Mouse (Mus musculus) hindbrain, embryonic 15.5 days (tissue): ENCODE measurements around the gene Rad54l2. TPM values are rescaled to one million over a fixed set of nuclear protein-coding genes. Genes with fewer than 3 reads are reported as not detected.

Experiments used
- ATAC-seq: fragments of 200-750 bp; cut with Nextera tagmentation; 2 replicates; pipeline ENCODE4 v1.8.0; 2017; ENCODE audit warnings: low read depth, moderate number of reproducible peaks, moderate TSS enrichment; ENCODE audit not compliant: low FRiP score
- H3K27ac ChIP-seq: fragments of 300-500 bp; sonication (generic); replicated peaks from 2 replicates; pipeline ENCODE4 v1.5.1; 2015; ENCODE audit warnings: mild to moderate bottlenecking, inconsistent platforms
- H3K27me3 ChIP-seq: fragments of 300-500 bp; sonication (generic); 2 replicates; pipeline ENCODE4 v1.6.1; 2015; ENCODE audit warnings: control low read depth, inconsistent platforms
- H3K36me3 ChIP-seq: fragments of 300-500 bp; sonication (generic); 2 replicates; pipeline ENCODE4 v1.6.1; 2015; ENCODE audit warnings: control low read depth, inconsistent platforms
- H3K4me1 ChIP-seq: fragments of 300-500 bp; sonication (generic); replicated peaks from 2 replicates; pipeline ENCODE4 v1.6.1; 2015; ENCODE audit warnings: control low read depth, inconsistent platforms
- H3K4me2 ChIP-seq: fragments of 300-500 bp; sonication (generic); 2 replicates; pipeline ENCODE4 v1.6.1; 2015; ENCODE audit warnings: moderate library complexity, mild to moderate bottlenecking, inconsistent platforms
- H3K4me3 ChIP-seq: fragments of 300-500 bp; sonication (generic); 2 replicates; pipeline ENCODE4 v1.5.1; 2015; ENCODE audit warnings: mild to moderate bottlenecking, inconsistent platforms
- H3K9ac ChIP-seq: fragments of 300-500 bp; sonication (generic); 2 replicates; pipeline ENCODE4 v1.6.1; 2015; ENCODE audit warnings: inconsistent platforms
- H3K9me3 ChIP-seq: fragments of 300-500 bp; sonication (generic); 2 replicates; pipeline ENCODE4 v1.6.1; 2016; ENCODE audit warnings: control low read depth, inconsistent platforms
- WGBS: fragments of 180-500 bp; shearing (Covaris S2); methylation state at CpG from one replicate; pipeline ENCODE4 v1.1.7; 2015; 5-methylcytosine and 5-hydroxymethylcytosine counted together
- polyA plus RNA-seq: library from polyadenylated mRNA; unstranded; fragments of >200 nt; fragmentation: Nextera tagmentation; extraction: Ambion mirVana; gene quantifications from 2 replicates; pipeline ENCODE4 v1.2.1, GENCODE M21; 2015

Rad54l2 gene
- polyA plus RNA-seq, 1 experiment from 2014 or later: 6.1 TPM

DNA sequence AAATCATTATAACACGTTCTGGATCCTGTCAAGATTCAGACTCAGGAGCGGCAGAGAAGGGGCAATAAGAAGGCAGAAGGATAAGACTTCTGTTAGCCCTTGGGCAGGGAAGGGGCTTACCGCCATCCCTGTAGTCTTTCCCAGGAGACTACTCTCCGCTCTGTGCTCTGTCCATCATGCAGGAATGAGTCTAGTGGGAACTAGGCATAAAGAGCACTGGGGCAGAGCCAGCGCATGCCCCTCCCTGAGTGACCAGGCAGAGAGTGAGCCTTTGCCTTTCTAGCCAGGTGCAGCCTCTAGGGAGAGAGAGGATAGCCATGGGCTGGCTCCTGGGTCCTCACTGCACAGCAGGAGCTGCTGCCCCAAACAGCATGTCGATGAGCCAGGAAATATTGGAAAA lies 124.1 kb downstream of the Rad54l2 start:
- Histone ChIP-seq H3K4me3 (no peak overlapping the region), H3K9me3 (no peaks in the 10 kb centered on the region), H3K36me3 (peaks cover 17% of the 10 kb centered on the region; the same call in 1 of the 2 replicates), H3K27me3 (no peaks in the 10 kb centered on the region), H3K4me1 (peaks cover 26% of the 10 kb centered on the region), H3K9ac (no peak overlapping the region), H3K4me2 (peak overlapping the region; percentile 20; the same call in 1 of the 2 replicates), H3K27ac (peak overlapping the region; percentile 83)
- 47% methylated on average over 6 of the region's 6 CpGs for WGBS
- ATAC-seq: peak; percentile 24; the same call in 1 of the 2 replicates

GRCm38 (mm10) chr9:106664433-106664832 lies 124.6 kb downstream of the Rad54l2 start:
- Histone ChIP-seq H3K27ac (peak overlapping the region; percentile 83), H3K36me3 (peaks cover 21% of the 10 kb centered on the region; the same call in 1 of the 2 replicates), H3K9me3 (no peaks in the 10 kb centered on the region), H3K9ac (no peak overlapping the region), H3K27me3 (no peaks in the 10 kb centered on the region), H3K4me2 (peak overlapping the region; percentile 20; the same call in 1 of the 2 replicates), H3K4me1 (peaks cover 26% of the 10 kb centered on the region), H3K4me3 (no peak overlapping the region)
- peak; percentile 91 for ATAC-seq
- WGBS: 22% methylated on average over 4 of the region's 4 CpGs

DNA sequence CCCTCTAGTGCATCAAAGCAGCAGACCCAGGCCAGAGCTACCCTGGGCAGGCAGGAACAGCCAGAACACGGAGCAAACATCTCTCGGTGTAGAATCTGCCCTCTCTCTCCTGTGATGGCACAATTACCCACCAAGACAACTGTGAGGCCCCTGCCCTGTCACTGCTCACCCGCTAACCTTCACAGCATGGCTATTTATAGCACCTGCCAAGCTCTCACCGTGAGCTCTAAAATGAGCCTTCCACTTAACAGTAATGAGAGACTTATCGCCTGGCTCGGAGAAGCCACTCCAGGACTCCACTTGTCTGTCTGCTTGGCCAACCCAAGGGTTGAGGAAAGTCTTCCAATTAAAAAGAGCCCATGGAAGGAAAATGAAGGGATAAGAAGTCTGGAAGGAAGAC lies 125.8 kb downstream of the Rad54l2 start:
- no peak overlapping the region for H3K4me3 ChIP-seq
- H3K9ac ChIP-seq: no peak overlapping the region
- no peak overlapping the region for H3K4me2 ChIP-seq
- no peaks in the 10 kb centered on the region for H3K9me3 ChIP-seq
- WGBS: 78% methylated on average over 6 of the region's 6 CpGs
- H3K36me3 ChIP-seq: peaks cover 30% of the 10 kb centered on the region
- no peak for ATAC-seq
- H3K27me3 ChIP-seq: no peaks in the 10 kb centered on the region
- H3K4me1 ChIP-seq: peaks cover 26% of the 10 kb centered on the region
- H3K27ac ChIP-seq: no peak overlapping the region

GRCm38 (mm10) chr9:106659935-106660334 lies 129.1 kb downstream of the Rad54l2 start:
- no peak overlapping the region for H3K4me2 ChIP-seq
- H3K9me3 ChIP-seq: no peaks in the 10 kb centered on the region
- H3K9ac ChIP-seq: no peak overlapping the region
- H3K36me3 ChIP-seq: peaks cover 29% of the 10 kb centered on the region
- ATAC-seq: no peak
- peaks cover 34% of the 10 kb centered on the region for H3K4me1 ChIP-seq
- H3K27me3 ChIP-seq: peaks cover 2% of the 10 kb centered on the region; the same call in 1 of the 2 replicates
- H3K4me3 ChIP-seq: no peak overlapping the region
- H3K27ac ChIP-seq: no peak overlapping the region
- 75% methylated on average over 1 of the region's 1 CpGs for WGBS

DNA sequence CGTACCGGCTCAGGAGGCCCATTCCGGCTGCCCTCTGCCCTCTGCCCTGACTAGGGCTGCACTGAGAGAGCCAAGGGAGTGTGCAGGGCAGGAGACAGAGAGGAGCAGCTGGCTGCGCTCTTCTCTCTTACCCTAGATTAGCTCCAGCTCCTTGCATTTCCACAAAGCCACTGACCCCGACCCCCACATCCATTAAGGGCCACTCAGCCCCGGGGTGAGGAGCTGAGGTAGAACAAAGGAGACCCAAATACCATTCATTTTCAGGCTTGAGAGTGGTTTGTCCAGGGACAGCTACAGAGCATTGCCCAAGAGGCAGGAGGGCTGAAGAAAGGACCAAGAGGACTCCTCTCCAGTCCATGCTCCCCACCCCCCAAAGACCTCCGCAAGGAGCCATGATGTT lies 129.6 kb downstream of the Rad54l2 start:
- Histone ChIP-seq H3K4me3 (no peak overlapping the region), H3K4me2 (no peak overlapping the region), H3K9me3 (no peaks in the 10 kb centered on the region), H3K9ac (no peak overlapping the region), H3K4me1 (peaks cover 31% of the 10 kb centered on the region), H3K27me3 (peaks cover 5% of the 10 kb centered on the region; the same call in 1 of the 2 replicates), H3K27ac (no peak overlapping the region), H3K36me3 (peaks cover 29% of the 10 kb centered on the region)
- 25% methylated on average over 7 of the region's 7 CpGs for WGBS
- no peak for ATAC-seq

GRCm38 (mm10) chr9:106657592-106657991 lies 131.4 kb downstream of the Rad54l2 start:
- Histone ChIP-seq H3K27me3 (peaks cover 5% of the 10 kb centered on the region; the same call in 1 of the 2 replicates), H3K4me1 (peaks cover 27% of the 10 kb centered on the region), H3K9ac (no peak overlapping the region), H3K36me3 (peaks cover 29% of the 10 kb centered on the region), H3K27ac (no peak overlapping the region), H3K4me3 (no peak overlapping the region), H3K9me3 (no peaks in the 10 kb centered on the region), H3K4me2 (no peak overlapping the region)
- no peak for ATAC-seq
- WGBS: 30% methylated on average over 5 of the region's 5 CpGs

DNA sequence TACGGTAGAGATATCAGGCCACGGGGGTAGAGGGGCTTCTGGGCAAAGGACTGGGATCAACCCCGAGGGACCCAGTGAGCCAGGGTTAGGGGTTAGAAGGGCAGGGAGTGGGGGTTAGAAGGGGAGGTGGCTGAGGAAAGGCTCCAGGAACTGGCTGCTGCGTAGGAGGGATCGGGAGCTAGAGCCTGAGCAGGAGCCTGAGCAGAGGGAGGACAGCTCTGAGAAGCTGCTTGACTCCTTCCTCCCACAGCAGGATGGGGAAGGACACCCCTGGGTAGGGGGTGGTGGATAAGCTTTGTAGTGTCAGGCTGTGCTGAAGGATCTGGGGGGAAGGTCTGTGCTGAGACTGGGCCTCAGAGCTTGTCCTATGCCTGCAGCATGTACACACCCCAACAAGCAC lies 132.2 kb downstream of the Rad54l2 start:
- 0 out of 2 replicates have a peak, but pooled peaks have one; percentile 15 for ATAC-seq
- H3K27ac ChIP-seq: no peak overlapping the region
- H3K36me3 ChIP-seq: peaks cover 26% of the 10 kb centered on the region
- peak overlapping the region; percentile 85; the same call in 1 of the 2 replicates for H3K4me2 ChIP-seq
- WGBS: 35% methylated on average over 5 of the region's 5 CpGs
- no peaks in the 10 kb centered on the region for H3K9me3 ChIP-seq
- H3K9ac ChIP-seq: no peak overlapping the region
- H3K4me1 ChIP-seq: peaks cover 27% of the 10 kb centered on the region
- H3K27me3 ChIP-seq: peaks cover 5% of the 10 kb centered on the region; the same call in 1 of the 2 replicates
- no peak overlapping the region for H3K4me3 ChIP-seq

DNA sequence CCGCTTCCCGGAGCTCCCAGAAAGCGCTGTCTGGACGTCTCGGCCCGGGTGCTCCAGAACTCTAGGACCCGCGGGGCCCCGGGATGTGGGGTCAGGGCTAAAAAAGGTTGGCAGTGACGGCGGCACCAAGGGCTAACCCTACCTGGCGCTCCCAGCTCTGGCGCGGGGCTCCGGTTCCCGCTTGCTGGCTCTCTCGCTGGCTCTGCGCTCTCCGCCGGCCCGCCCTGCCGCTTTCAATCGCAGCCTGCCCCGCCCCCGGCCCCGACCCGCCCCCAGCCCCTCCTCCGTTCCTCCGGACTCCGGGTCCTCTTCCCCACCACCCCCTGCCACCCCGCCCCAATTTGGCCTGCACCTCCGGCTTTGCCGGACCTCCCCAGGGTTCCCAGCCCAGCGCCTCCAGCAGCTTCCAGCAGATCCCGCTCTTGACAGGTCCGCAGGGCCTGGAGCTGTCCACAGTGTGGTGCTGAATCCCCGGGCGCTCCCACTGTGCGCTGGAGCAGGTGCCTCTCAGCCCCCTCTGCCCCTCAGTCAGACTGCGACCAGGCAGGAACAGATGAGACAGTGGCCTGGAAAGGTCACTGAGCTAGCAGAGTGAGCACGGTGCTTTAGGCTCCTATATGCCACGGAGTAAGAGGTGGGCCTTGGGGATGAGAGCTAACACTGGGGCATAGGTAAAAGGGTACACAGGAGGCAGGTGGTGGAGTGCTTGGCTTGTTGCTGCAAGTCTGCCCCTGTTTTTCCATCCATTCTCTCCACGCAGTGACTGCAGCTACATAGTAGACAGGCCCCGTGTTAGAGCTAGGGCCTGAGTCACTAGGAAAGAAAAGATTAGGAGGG lies 132.9 kb downstream of the Rad54l2 start, which contains the start of gene Grm2:
Gene Grm2 (minus strand): TSS at position 199 of the 837 bp plus-strand sequence.
- Histone ChIP-seq H3K4me3 (peak within 1 kb of the TSS; percentile 52), H3K4me2 (peak within 1 kb of the TSS; percentile 85), H3K4me1 (peaks cover 27% of the 10 kb centered on the region), H3K36me3 (peaks cover 21% of the 10 kb centered on the region), H3K9me3 (no peaks in the 10 kb centered on the region), H3K27ac (no peak within 1 kb of the TSS), H3K9ac (peak within 1 kb of the TSS; percentile 51), H3K27me3 (peaks cover 5% of the 10 kb centered on the region; the same call in 1 of the 2 replicates)
- ATAC-seq: peak; percentile 60
- WGBS: 2% methylated on average over 32 of the region's 44 CpGs

DNA sequence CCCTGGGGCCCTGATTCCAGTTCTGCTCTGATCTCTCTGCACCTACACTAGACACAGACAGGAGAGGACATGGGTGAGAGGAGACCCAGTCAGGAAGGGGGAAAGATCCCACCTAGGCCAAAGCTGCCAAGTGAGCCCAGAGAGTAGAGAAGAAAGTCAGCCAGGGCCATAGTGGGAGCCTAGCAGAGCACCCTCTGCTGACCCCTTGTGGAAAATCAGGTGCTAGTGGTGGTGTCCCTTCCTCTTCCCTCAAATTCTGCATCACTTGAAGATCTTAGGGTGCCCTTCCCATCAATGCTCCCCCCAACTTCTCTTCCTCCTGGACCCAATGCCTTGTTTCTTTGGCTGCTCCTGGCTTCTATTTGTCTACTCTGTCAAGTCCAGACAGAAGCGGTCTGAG lies 136.3 kb downstream of the Rad54l2 start:
- no peaks in the 10 kb centered on the region for H3K36me3 ChIP-seq
- peaks cover 27% of the 10 kb centered on the region for H3K4me1 ChIP-seq
- H3K4me3 ChIP-seq: no peak overlapping the region
- H3K27ac ChIP-seq: no peak overlapping the region
- 70% methylated on average over 1 of the region's 1 CpGs for WGBS
- ATAC-seq: no peak
- H3K27me3 ChIP-seq: peaks cover 5% of the 10 kb centered on the region; the same call in 1 of the 2 replicates
- H3K9ac ChIP-seq: no peak overlapping the region
- no peak overlapping the region for H3K4me2 ChIP-seq
- H3K9me3 ChIP-seq: no peaks in the 10 kb centered on the region

GRCm38 (mm10) chr9:106647226-106647625 lies 141.8 kb downstream of the Rad54l2 start:
- Histone ChIP-seq H3K4me1 (no peaks in the 10 kb centered on the region), H3K9ac (no peak overlapping the region), H3K4me3 (no peak overlapping the region), H3K27me3 (no peaks in the 10 kb centered on the region), H3K27ac (no peak overlapping the region), H3K9me3 (no peaks in the 10 kb centered on the region), H3K4me2 (no peak overlapping the region), H3K36me3 (no peaks in the 10 kb centered on the region)
- ATAC-seq: no peak
- WGBS: 76% methylated on average over 27 of the region's 27 CpGs

- no peaks in the 10 kb centered on the region for H3K9me3 ChIP-seq
- no peak overlapping the region for H3K4me3 ChIP-seq
- H3K27me3 ChIP-seq: no peaks in the 10 kb centered on the region
- H3K27ac ChIP-seq: no peak overlapping the region
- H3K4me2 ChIP-seq: no peak overlapping the region
- WGBS: 76% methylated on average over 9 of the region's 9 CpGs
- H3K9ac ChIP-seq: no peak overlapping the region
- H3K4me1 ChIP-seq: no peaks in the 10 kb centered on the region
- no peaks in the 10 kb centered on the region for H3K36me3 ChIP-seq
- no peak for ATAC-seq
Measured at GRCm38 (mm10) chr9:106645684-106646271, 143.2 kb downstream of the Rad54l2 start.

- H3K9me3 ChIP-seq: no peaks in the 10 kb centered on the region
- H3K4me1 ChIP-seq: no peaks in the 10 kb centered on the region
- no peak overlapping the region for H3K9ac ChIP-seq
- ATAC-seq: no peak
- H3K27ac ChIP-seq: no peak overlapping the region
- H3K4me3 ChIP-seq: no peak overlapping the region
- 77% methylated on average over 6 of the region's 6 CpGs for WGBS
- no peak overlapping the region for H3K4me2 ChIP-seq
- no peaks in the 10 kb centered on the region for H3K27me3 ChIP-seq
- H3K36me3 ChIP-seq: no peaks in the 10 kb centered on the region
Measured at GRCm38 (mm10) chr9:106643787-106644186, 145.2 kb downstream of the Rad54l2 start.
